Mouse (Mus musculus): ENCODE results near the gene Golga4.
A peak's percentile ranks its signal among the peaks of the same experiment; 100 is the strongest.
"Not testable (repeated sequence)": the region's sequence is repeated elsewhere in the genome, so short reads cannot be mapped to it uniquely, and the experiment has no call there.

Golga4 gene

GRCm38 (mm10) chr9:118592585-118593249 lies 86.7 kb downstream of the Golga4 start:
- DNase-seq: peak; percentile 79

- DNase-seq: no peak
Observed at GRCm38 (mm10) chr9:118593443-118593842, 87.4 kb downstream of the Golga4 start.

GRCm38 (mm10) chr9:118596767-118597166 lies 90.7 kb downstream of the Golga4 start:
- DNase-seq: no peak

GRCm38 (mm10) chr9:118600393-118600792 lies 94.3 kb downstream of the Golga4 start:
- DNase-seq: not testable (repeated sequence)

- DNase-seq: no peak
Observed at GRCm38 (mm10) chr9:118602576-118602975, 96.5 kb downstream of the Golga4 start.

- peak; percentile 94 for DNase-seq
Observed at GRCm38 (mm10) chr9:118606148-118606816, 100.2 kb downstream of the Golga4 start, which contains the start of gene Itga9. Gene Itga9 (plus strand): TSS chr9:118606690.

GRCm38 (mm10) chr9:118606817-118607371 lies 100.8 kb downstream of the Golga4 start:
- DNase-seq: peak; percentile 72

GRCm38 (mm10) chr9:118607701-118608401 lies 101.8 kb downstream of the Golga4 start:
- peak; percentile 36 for DNase-seq

- no peak for DNase-seq
Observed at GRCm38 (mm10) chr9:118608556-118608955, 102.5 kb downstream of the Golga4 start.

GRCm38 (mm10) chr9:118610060-118610459 lies 104.0 kb downstream of the Golga4 start:
- peak; percentile 72 for DNase-seq

- peak; percentile 78 for DNase-seq
Observed at GRCm38 (mm10) chr9:118611111-118611541, 105.1 kb downstream of the Golga4 start.

GRCm38 (mm10) chr9:118611958-118612581 lies 106.0 kb downstream of the Golga4 start:
- peak; percentile 51 for DNase-seq

- no peak for DNase-seq
Observed at GRCm38 (mm10) chr9:118617237-118617636, 111.2 kb downstream of the Golga4 start.

- peak; percentile 56 for DNase-seq
Observed at GRCm38 (mm10) chr9:118618732-118619250, 112.7 kb downstream of the Golga4 start.

- DNase-seq: no peak
Observed at GRCm38 (mm10) chr9:118620807-118621206, 114.7 kb downstream of the Golga4 start.

- DNase-seq: no peak
Observed at GRCm38 (mm10) chr9:118621691-118622090, 115.6 kb downstream of the Golga4 start.

GRCm38 (mm10) chr9:118622376-118623166 lies 116.5 kb downstream of the Golga4 start:
- DNase-seq: peak; percentile 87

- DNase-seq: no peak
Observed at GRCm38 (mm10) chr9:118623483-118623882, 117.4 kb downstream of the Golga4 start.

- no peak for DNase-seq
Observed at GRCm38 (mm10) chr9:118624146-118624545, 118.1 kb downstream of the Golga4 start.

GRCm38 (mm10) chr9:118629763-118630379 lies 123.8 kb downstream of the Golga4 start:
- peak; percentile 92 for DNase-seq
